Mouse (Mus musculus) thymus, adult 2 months (tissue): Measurements from ENCODE around the gene Rrp15. TPM values are rescaled to one million over a fixed set of nuclear protein-coding genes. Genes with fewer than 3 reads are reported as not detected.
"Not testable (repeated sequence)": the region's sequence is repeated elsewhere in the genome, so short reads cannot be mapped to it uniquely, and the experiment has no call there.

ENCODE experiments used
- DNase-seq: peaks from one replicate; pipeline ENCODE4 v3.0.0; 2021
- H3K27ac ChIP-seq: fragments of 200-500 bp; 2 replicates; pipeline ENCODE4 v1.5.1; 2012; ENCODE audit warnings: low read length, control low read depth; ENCODE audit not compliant: control insufficient read depth, insufficient read depth
- H3K27me3 ChIP-seq: fragments of 200-500 bp; 2 replicates; pipeline ENCODE4 v1.6.1; 2012; ENCODE audit warnings: mild to moderate bottlenecking, low read length, moderate library complexity, mixed read lengths; ENCODE audit not compliant: control insufficient read depth, insufficient read depth
- H3K36me3 ChIP-seq: fragments of 200-500 bp; 2 replicates; pipeline ENCODE4 v1.6.1; 2012; ENCODE audit warnings: mild to moderate bottlenecking, low read length, moderate library complexity; ENCODE audit not compliant: control insufficient read depth, insufficient read depth
- H3K4me1 ChIP-seq: fragments of 200-500 bp; replicated peaks from 2 replicates; pipeline ENCODE4 v1.6.1; 2012; ENCODE audit warnings: low read length; ENCODE audit not compliant: control insufficient read depth, insufficient read depth
- H3K4me3 ChIP-seq: fragments of 200-500 bp; 2 replicates; pipeline ENCODE4 v1.5.1; 2012; ENCODE audit warnings: mild to moderate bottlenecking, low read length, control low read depth, moderate library complexity; ENCODE audit not compliant: control insufficient read depth, insufficient read depth
- CTCF ChIP-seq: fragments of 200-500 bp; IDR thresholded peaks from 2 replicates; pipeline ENCODE4 v1.5.1; 2012; ENCODE audit warnings: mild to moderate bottlenecking, control low read depth, low read length, moderate library complexity, borderline replicate concordance; ENCODE audit not compliant: control insufficient read depth, poor library complexity, insufficient read depth; ENCODE audit errors: extremely low read depth
- POLR2A ChIP-seq: fragments of 200-500 bp; IDR thresholded peaks from 2 replicates; pipeline ENCODE4 v1.6.1; 2012; ENCODE audit warnings: mild to moderate bottlenecking, low read length, control low read depth, moderate library complexity; ENCODE audit not compliant: control insufficient read depth, poor library complexity, insufficient read depth; ENCODE audit errors: extremely low read depth
- WGBS: fragments of 180-500 bp; shearing (Covaris S2); methylation state at CpG from one replicate; pipeline ENCODE4 v1.1.7; 2018; 5-methylcytosine and 5-hydroxymethylcytosine counted together
- polyA plus RNA-seq: library from polyadenylated mRNA; depleted of rRNA; stranded (reverse); fragments of >200 nt; gene quantifications from 2 replicates; pipeline ENCODE4 v1.2.3, GENCODE M21; 2012

Rrp15 gene
- polyA plus RNA-seq, 1 experiment = 3.2 TPM

GRCm38 (mm10) chr1:186772005-186772404, 22.8 kb upstream of the Rrp15 start:
- no peak for DNase-seq
- no peaks in the 10 kb centered on the region for H3K4me1 ChIP-seq
- no peak overlapping the region for H3K27ac ChIP-seq
- no peaks in the 10 kb centered on the region for H3K27me3 ChIP-seq
- 86% methylated on average over 6 of the region's 6 CpGs for WGBS
- TF ChIP-seq CTCF = no peak
- no peak for TF ChIP-seq POLR2A
- no peak overlapping the region for H3K4me3 ChIP-seq
- H3K36me3 ChIP-seq = no peaks in the 10 kb centered on the region

DNA sequence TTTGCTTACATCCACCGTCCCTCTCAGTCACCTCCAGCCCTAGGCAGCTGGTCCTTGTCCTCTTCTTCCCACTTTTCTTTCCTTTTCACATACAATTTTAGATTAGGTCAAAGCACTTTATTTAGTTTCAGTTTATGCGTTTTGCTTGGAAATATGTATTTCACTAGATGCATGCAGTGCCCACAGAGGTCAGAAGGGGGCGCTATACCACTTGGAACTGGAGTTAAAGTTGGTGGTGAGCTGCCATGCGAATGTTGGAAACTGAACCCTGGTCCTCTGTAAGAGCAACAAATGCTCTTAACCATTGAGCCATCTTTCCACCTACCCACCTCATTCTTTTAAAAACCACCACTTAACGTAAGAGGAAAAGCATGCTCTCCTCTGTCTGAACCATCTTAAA, 21.5 kb upstream of the Rrp15 start:
- TF ChIP-seq CTCF (no peak), POLR2A (no peak)
- Histone ChIP-seq H3K27ac (no peak overlapping the region), H3K27me3 (no peaks in the 10 kb centered on the region), H3K4me1 (no peaks in the 10 kb centered on the region), H3K36me3 (no peaks in the 10 kb centered on the region), H3K4me3 (no peak overlapping the region)
- whole genome bisulfite sequencing = 78% methylated on average over 5 of the region's 5 CpGs
- DNase-seq = no peak

- WGBS = 85% methylated on average over 1 of the region's 1 CpGs
- Histone ChIP-seq H3K36me3 (no peaks in the 10 kb centered on the region), H3K27me3 (no peaks in the 10 kb centered on the region), H3K27ac (no peak overlapping the region), H3K4me1 (no peaks in the 10 kb centered on the region), H3K4me3 (no peak overlapping the region)
- DNase-seq = no peak
- no peak for TF ChIP-seq POLR2A
- no peak for TF ChIP-seq CTCF
Measured at GRCm38 (mm10) chr1:186768392-186768791, 19.2 kb upstream of the Rrp15 start.

- not testable (repeated sequence) for DNase-seq, H3K27me3 ChIP-seq, H3K4me3 ChIP-seq, H3K27ac ChIP-seq, H3K4me1 ChIP-seq, H3K36me3 ChIP-seq
- WGBS = 83% methylated on average over 6 of the region's 6 CpGs
Measured at GRCm38 (mm10) chr1:186763451-186763850, 14.3 kb upstream of the Rrp15 start.

- no peak for TF ChIP-seq CTCF
- TF ChIP-seq POLR2A = no peak
- peaks cover 4% of the 10 kb centered on the region; the same call in 1 of the 2 replicates for H3K4me1 ChIP-seq
- DNase-seq = peak; percentile 8
- no peak overlapping the region for H3K27ac ChIP-seq
- H3K36me3 ChIP-seq = no peaks in the 10 kb centered on the region
- H3K27me3 ChIP-seq = no peaks in the 10 kb centered on the region
- 46% methylated on average over 10 of the region's 10 CpGs for WGBS
- peak overlapping the region; percentile 68 for H3K4me3 ChIP-seq
Measured at GRCm38 (mm10) chr1:186749675-186750283, 621 bp upstream of the Rrp15 start.

GRCm38 (mm10) chr1:186739828-186740227, 9.3 kb downstream of the Rrp15 start:
- DNase-seq = no peak
- Histone ChIP-seq H3K27me3 (no peaks in the 10 kb centered on the region), H3K4me3 (no peak overlapping the region), H3K36me3 (peaks cover 13% of the 10 kb centered on the region; the same call in 1 of the 2 replicates), H3K4me1 (no peaks in the 10 kb centered on the region), H3K27ac (no peak overlapping the region)
- 96% methylated on average over 7 of the region's 7 CpGs for WGBS
- TF ChIP-seq CTCF (no peak), POLR2A (no peak)

DNA sequence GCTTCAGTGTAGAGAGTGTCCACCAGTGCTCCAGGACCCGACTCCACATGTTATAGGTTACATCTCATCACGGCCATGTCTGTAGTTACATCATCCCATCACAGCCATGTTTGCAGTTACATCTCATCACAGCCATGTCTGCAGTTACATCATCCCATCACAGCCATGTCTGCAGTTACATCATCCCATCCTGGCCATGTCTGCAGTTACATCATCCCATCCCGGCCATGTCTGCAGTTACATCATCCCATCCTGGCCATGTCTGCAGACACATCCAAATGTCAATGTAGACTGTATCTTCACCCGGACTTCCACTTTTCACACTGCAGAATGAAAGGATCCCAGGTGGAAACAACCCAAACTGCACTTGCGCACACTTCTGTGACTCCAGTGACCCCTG, 13.6 kb downstream of the Rrp15 start:
- Histone ChIP-seq H3K27me3 (no peaks in the 10 kb centered on the region), H3K4me1 (no peaks in the 10 kb centered on the region), H3K4me3 (no peak overlapping the region), H3K36me3 (peaks cover 13% of the 10 kb centered on the region; the same call in 1 of the 2 replicates), H3K27ac (no peak overlapping the region)
- DNase-seq = no peak
- TF ChIP-seq POLR2A = no peak
- TF ChIP-seq CTCF = no peak
- 98% methylated on average over 5 of the region's 5 CpGs for WGBS
